Mouse (Mus musculus): ENCODE measurements around the gene Sprr2a3. TPM values are rescaled to one million over a fixed set of nuclear protein-coding genes. Genes with fewer than 3 reads are reported as not detected.
"Not testable (repeated sequence)": the region's sequence is repeated elsewhere in the genome, so short reads cannot be mapped to it uniquely, and the experiment has no call there.

Gene Sprr2a3
- polyA plus RNA-seq (2016; fragmentation: Nextera tagmentation; extraction: Ambion mirVana), result not detected in 2 replicates

DNA sequence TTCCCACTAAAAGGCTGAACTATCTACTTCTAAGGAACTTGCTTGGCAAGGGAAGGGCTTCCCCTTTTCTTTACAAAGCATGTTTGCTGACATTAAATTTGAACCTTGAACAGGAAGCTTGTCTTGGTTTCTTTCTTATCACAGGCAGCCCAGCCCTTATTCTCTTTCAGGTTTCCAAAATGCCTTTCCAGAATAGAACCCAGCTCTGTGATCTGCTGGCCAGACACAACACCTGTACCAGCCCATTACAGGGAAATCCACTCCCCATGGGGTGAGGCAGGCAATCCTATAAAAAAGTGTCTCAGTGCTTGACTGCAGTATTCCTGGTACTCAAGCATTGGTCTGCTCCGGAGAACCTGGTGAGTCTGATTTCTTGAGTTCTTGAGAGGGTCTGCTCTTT is at the start of gene Sprr2a3:
Gene Sprr2a3, plus strand, starts transcription at position 317 of the 400 bp plus-strand sequence.
- WGBS, result 91% methylated on average over 1 of the region's 1 CpGs
- not testable (repeated sequence) for H3K36me3 ChIP-seq; H3K27me3 ChIP-seq (ENCODE audit: low read depth, poor library complexity, severe bottlenecking); H3K4me3 ChIP-seq; H3K27ac ChIP-seq; H3K9me3 ChIP-seq (replicated peaks); H3K4me1 ChIP-seq; DNase-seq (ENCODE audit: low spot score)

DNA sequence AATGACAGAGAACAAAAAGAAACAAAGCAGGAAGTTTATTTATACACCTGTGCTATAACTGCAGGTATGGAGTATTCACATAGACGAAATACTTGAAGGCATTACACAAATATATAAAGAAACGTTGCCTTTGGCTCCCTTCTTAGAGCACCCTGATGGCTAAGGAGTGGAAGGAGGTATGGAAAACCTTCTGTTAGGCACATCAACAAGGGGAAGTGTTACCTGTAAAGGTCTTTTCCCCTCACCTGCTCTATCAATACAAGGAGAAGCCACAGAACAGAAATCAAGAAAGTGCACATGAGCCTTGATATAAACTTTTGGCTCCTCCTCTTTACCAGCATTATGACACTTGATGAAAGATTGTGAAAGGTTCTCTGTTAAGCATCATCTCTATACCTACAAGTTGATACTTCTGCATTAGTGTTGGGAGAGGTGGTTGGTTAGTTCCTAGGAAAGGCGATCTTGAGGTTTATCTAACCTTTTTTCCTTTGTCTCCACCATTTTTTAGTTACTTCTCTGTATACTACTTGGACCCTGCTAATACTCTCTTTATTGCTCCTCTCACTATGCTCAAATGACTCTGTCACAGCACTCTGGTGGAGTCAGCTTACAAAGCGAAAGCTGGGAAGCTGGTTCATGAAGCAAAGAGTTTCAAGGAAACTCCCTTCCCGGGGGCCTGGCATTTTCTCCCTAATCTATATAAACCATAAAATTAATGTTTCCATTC is 48.6 kb upstream of the Sprr2a3 start:
- H3K4me3 ChIP-seq; H3K4me1 ChIP-seq; DNase-seq (ENCODE audit: low spot score); H3K36me3 ChIP-seq; H3K9me3 ChIP-seq (replicated peaks); H3K27ac ChIP-seq; H3K27me3 ChIP-seq (ENCODE audit: low read depth, poor library complexity, severe bottlenecking): not testable (repeated sequence)
- no CpG with 5 or more reads among the region's 5 CpGs for WGBS

DNA sequence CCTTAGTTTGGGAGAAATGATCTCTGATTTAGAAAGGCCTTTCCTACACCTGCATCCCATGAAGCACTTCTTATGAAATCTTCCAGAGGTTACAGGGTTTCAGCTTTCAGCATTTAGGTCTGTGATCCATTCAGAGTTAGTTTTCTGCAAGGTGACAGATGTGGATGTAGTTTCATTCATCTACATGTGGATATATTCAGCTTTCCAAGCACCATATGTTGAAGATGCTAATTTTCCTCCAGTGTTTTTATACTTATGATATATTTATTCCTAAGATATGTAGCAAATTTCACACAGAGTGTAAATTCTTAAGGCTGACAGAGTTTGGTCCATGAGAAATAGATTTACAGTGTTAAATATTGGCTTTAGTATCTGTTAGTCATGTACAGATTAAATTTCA is 46.5 kb upstream of the Sprr2a3 start:
- H3K4me3 ChIP-seq; H3K4me1 ChIP-seq; H3K27me3 ChIP-seq (ENCODE audit: low read depth, poor library complexity, severe bottlenecking); H3K27ac ChIP-seq; H3K9me3 ChIP-seq (replicated peaks); DNase-seq (ENCODE audit: low spot score); H3K36me3 ChIP-seq: not testable (repeated sequence)

DNA sequence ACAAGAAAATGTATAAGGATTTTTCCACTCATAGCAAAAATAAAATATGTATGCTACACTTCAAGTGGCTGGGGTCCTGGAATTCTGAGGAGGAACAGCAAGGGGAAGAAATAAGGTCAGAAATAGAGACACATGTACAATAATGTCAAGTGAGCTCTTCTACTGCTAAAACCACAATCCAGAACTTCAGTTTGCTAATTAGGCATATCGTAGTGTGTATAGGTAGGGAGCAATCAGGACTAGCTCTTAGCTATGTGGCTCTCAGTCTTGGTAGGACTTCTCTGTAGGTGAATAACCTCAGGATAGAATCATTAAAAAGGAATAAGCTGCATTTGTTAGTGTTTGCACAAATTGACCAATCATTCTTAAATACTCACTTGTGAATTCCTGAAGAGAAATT is 46.0 kb upstream of the Sprr2a3 start:
- not testable (repeated sequence) for H3K4me1 ChIP-seq; H3K27me3 ChIP-seq (ENCODE audit: low read depth, poor library complexity, severe bottlenecking); H3K36me3 ChIP-seq; H3K4me3 ChIP-seq; H3K27ac ChIP-seq; H3K9me3 ChIP-seq (replicated peaks); DNase-seq (ENCODE audit: low spot score)
- WGBS, result no CpG with 5 or more reads among the region's 1 CpGs

DNA sequence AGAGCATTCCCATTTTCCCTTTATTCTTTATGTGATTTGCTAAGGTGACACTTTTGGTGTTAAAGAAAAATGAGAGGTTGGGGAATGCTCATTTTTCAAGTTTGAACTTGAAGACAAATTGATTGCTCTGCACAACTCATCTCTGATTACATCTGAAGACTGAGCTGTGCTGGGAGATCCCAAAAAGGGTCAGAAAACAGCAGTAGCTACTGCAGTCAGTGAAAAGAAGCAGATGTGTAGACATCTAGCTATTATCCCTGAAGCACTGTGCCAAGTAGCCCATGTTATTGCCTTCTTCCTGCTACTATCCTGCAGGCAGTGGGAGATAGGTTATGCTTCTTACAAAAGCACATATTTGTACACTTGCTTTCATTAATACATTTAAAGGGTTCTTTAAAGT is 40.4 kb upstream of the Sprr2a3 start:
- H3K36me3 ChIP-seq; H3K27me3 ChIP-seq (ENCODE audit: low read depth, poor library complexity, severe bottlenecking); H3K4me3 ChIP-seq; H3K27ac ChIP-seq; DNase-seq (ENCODE audit: low spot score); H3K9me3 ChIP-seq (replicated peaks); H3K4me1 ChIP-seq: not testable (repeated sequence)

DNA sequence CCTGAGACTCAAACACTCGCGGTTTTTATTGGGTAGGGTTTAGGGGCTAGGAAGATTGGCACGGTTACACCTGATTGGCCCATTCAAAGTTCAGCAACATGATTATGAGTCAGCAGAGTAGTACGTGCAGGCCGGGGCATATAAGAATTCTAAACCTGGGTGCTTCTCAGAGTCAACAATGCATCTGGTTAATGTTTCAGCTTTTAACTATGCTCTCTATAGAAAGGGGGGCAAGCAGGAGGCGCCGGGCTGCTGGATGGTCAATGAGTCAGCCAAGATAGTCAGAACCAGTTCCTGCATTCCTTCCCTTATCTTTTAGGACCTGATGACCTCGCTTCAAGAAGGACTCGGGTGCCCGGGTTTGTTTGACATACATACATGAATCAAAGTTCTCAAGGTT is 39.0 kb upstream of the Sprr2a3 start:
- not testable (repeated sequence) for H3K36me3 ChIP-seq; DNase-seq (ENCODE audit: low spot score); H3K4me1 ChIP-seq; H3K27me3 ChIP-seq (ENCODE audit: low read depth, poor library complexity, severe bottlenecking); H3K9me3 ChIP-seq (replicated peaks); H3K4me3 ChIP-seq; H3K27ac ChIP-seq
- no CpG with 5 or more reads among the region's 10 CpGs for WGBS

DNA sequence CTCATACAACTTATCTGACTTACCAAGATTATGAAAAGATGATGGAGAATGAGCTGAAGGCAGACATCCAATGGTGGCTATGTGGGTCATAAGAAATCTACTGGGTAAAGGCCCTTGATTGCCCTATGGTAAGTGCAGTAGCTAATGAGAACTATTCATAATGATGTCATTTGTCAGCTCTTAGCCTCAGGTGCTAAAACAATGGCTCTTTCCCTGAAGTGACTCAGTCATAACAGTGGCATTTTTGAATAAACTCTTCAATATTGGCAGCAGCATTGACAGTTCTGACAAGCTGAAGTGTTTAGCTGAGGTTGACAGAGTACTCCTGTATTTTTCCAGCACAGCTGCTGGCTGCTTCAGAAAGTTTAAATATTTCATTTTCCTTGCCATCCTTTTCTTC is 36.7 kb upstream of the Sprr2a3 start:
- DNase-seq (ENCODE audit: low spot score); H3K4me1 ChIP-seq; H3K4me3 ChIP-seq; H3K36me3 ChIP-seq; H3K27ac ChIP-seq; H3K9me3 ChIP-seq (replicated peaks); H3K27me3 ChIP-seq (ENCODE audit: low read depth, poor library complexity, severe bottlenecking): not testable (repeated sequence)

DNA sequence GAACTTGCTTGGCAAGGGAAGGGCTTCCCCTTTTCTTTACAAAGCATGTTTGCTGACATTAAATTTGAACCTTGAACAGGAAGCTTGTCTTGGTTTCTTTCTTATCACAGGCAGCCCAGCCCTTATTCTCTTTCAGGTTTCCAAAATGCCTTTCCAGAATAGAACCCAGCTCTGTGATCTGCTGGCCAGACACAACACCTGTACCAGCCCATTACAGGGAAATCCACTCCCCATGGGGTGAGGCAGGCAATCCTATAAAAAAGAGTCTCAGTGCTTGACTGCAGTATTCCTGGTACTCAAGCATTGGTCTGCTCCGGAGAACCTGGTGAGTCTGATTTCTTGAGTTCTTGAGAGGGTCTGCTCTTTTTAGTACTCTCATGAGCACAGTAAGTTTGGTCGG is 34.8 kb upstream of the Sprr2a3 start:
- not testable (repeated sequence) for H3K27me3 ChIP-seq (ENCODE audit: low read depth, poor library complexity, severe bottlenecking); DNase-seq (ENCODE audit: low spot score); H3K4me3 ChIP-seq; H3K36me3 ChIP-seq; H3K4me1 ChIP-seq; H3K9me3 ChIP-seq (replicated peaks); H3K27ac ChIP-seq
- 96% methylated on average over 1 of the region's 2 CpGs for WGBS

DNA sequence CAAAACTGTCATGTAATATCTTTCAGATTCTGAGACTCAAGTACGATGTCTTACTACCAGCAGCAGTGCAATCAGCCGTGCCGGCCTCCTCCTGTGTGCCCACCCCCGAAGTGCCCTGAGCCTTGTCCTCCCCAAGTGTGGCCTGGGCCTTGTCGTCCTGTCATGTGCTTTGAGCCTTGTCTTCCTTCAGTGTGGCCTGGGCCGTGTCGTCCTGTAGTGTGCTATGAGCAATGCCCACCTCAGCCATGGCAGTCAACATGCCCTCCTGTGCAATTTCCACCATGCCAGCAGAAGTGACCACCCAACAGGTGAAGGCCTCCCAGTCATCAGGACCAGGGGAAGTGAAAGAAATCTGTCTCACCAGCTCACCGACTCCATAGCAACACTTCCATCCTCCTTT is 31.4 kb upstream of the Sprr2a3 start:
- H3K36me3 ChIP-seq; H3K27me3 ChIP-seq (ENCODE audit: low read depth, poor library complexity, severe bottlenecking); DNase-seq (ENCODE audit: low spot score); H3K4me3 ChIP-seq; H3K9me3 ChIP-seq (replicated peaks); H3K27ac ChIP-seq; H3K4me1 ChIP-seq: not testable (repeated sequence)
- WGBS, result no CpG with 5 or more reads among the region's 8 CpGs

DNA sequence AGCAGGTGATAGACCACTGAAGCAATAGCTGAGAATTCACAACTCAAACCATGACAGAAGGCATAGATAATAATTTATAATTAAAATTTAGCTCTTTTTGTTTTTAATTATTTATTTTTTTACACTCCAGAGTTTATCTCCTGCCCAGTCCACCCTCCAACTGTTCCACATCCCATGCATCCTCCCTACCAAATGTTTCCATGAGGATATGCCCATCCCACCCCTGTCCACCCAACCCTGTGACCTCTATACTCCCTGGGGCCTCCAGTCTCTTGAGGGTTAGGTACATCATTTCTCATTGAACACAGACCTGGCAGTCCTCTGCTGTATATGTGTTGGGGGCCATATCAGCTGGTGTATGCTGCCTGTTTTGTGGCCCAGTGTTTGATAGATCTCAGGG is 26.7 kb upstream of the Sprr2a3 start:
- not testable (repeated sequence) for H3K4me1 ChIP-seq; H3K27ac ChIP-seq; DNase-seq (ENCODE audit: low spot score); H3K36me3 ChIP-seq; H3K27me3 ChIP-seq (ENCODE audit: low read depth, poor library complexity, severe bottlenecking); H3K4me3 ChIP-seq; H3K9me3 ChIP-seq (replicated peaks)

DNA sequence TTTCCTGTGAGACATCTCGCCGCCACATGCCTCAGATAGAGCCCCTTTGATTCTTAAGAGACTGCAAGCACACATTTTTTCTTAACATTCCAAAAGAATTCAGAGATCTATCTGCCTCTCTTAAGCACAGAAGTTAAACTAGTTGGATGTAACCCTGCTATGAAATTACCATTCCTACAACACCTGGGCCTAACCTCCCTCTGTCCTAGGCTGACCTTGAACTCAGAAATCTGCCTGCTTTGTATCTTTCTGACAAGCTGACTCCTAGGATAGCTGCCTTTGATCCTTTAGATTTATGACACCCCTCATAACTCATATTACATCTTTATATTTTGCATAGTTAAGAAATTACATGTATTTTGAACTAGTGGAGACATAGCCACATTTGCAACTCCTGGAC is 21.8 kb upstream of the Sprr2a3 start:
- H3K4me1 ChIP-seq; H3K4me3 ChIP-seq; H3K27me3 ChIP-seq (ENCODE audit: low read depth, poor library complexity, severe bottlenecking); H3K36me3 ChIP-seq; DNase-seq (ENCODE audit: low spot score); H3K9me3 ChIP-seq (replicated peaks); H3K27ac ChIP-seq: not testable (repeated sequence)
- no CpG with 5 or more reads among the region's 2 CpGs for WGBS

DNA sequence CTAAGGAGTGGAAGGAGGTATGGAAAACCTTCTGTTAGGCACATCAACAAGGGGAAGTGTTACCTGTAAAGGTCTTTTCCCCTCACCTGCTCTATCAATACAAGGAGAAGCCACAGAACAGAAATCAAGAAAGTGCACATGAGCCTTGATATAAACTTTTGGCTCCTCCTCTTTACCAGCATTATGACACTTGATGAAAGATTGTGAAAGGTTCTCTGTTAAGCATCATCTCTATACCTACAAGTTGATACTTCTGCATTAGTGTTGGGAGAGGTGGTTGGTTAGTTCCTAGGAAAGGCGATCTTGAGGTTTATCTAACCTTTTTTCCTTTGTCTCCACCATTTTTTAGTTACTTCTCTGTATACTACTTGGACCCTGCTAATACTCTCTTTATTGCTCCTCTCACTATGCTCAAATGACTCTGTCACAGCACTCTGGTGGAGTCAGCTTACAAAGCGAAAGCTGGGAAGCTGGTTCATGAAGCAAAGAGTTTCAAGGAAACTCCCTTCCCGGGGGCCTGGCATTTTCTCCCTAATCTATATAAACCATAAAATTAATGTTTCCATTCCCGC is 13.7 kb upstream of the Sprr2a3 start:
- no CpG with 5 or more reads among the region's 4 CpGs for WGBS
- H3K36me3 ChIP-seq; H3K9me3 ChIP-seq (replicated peaks); H3K27ac ChIP-seq; H3K27me3 ChIP-seq (ENCODE audit: low read depth, poor library complexity, severe bottlenecking); H3K4me1 ChIP-seq; DNase-seq (ENCODE audit: low spot score); H3K4me3 ChIP-seq: not testable (repeated sequence)

DNA sequence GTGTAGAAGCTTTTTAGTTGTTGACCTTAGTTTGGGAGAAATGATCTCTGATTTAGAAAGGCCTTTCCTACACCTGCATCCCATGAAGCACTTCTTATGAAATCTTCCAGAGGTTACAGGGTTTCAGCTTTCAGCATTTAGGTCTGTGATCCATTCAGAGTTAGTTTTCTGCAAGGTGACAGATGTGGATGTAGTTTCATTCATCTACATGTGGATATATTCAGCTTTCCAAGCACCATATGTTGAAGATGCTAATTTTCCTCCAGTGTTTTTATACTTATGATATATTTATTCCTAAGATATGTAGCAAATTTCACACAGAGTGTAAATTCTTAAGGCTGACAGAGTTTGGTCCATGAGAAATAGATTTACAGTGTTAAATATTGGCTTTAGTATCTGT is 11.7 kb upstream of the Sprr2a3 start:
- not testable (repeated sequence) for DNase-seq (ENCODE audit: low spot score); H3K27ac ChIP-seq; H3K9me3 ChIP-seq (replicated peaks); H3K36me3 ChIP-seq; H3K27me3 ChIP-seq (ENCODE audit: low read depth, poor library complexity, severe bottlenecking); H3K4me3 ChIP-seq; H3K4me1 ChIP-seq

DNA sequence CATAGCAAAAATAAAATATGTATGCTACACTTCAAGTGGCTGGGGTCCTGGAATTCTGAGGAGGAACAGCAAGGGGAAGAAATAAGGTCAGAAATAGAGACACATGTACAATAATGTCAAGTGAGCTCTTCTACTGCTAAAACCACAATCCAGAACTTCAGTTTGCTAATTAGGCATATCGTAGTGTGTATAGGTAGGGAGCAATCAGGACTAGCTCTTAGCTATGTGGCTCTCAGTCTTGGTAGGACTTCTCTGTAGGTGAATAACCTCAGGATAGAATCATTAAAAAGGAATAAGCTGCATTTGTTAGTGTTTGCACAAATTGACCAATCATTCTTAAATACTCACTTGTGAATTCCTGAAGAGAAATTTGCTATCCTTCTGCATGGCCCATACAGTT is 11.2 kb upstream of the Sprr2a3 start:
- H3K27me3 ChIP-seq (ENCODE audit: low read depth, poor library complexity, severe bottlenecking); H3K4me3 ChIP-seq; H3K36me3 ChIP-seq; H3K27ac ChIP-seq; H3K4me1 ChIP-seq; H3K9me3 ChIP-seq (replicated peaks); DNase-seq (ENCODE audit: low spot score): not testable (repeated sequence)
- WGBS, result no CpG with 5 or more reads among the region's 1 CpGs

All from limb, embryonic 10.5 days (tissue).